Mouse (Mus musculus): Measurements from ENCODE around the gene Cdk14. TPM values are rescaled to one million over a fixed set of nuclear protein-coding genes. Genes with fewer than 3 reads are reported as not detected.

Cdk14 gene
- polyA plus RNA-seq, 1 experiment, result 3.1 TPM

DNA sequence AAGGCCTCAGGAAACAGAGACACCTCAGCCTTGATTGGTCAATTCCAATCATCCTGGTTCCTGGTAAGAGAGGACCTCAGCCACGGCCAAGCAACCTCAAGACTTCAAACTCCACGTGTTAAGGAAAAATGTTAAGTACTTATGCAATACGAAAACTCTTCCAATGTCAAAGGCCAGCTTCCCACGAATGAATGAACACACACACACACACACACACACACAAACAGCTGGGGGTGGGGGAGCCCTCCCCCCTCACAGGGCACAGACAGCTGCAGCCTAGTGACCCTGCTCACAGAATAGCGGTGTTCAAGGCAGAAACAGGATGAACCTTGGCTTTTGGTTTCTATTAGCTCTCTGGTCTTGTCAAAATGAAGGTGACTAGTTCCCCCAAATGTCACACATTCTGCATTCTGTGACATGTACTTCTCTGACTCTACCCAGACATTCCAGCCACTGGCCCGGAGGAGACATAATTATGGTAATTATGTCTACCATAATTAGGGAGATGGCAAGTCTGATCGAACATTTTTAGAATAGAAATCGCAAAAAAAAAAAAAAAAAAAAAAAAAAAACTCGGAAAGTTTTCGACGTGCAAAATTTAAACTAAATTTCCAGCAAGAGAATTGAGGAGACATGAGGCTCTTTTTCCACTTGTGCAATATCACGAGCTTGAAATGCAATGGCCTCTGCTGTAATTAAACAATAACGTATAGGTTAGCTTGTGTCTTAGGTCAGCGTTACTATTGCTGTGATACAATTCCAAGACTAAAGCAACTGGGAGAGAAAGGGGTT lies 54.6 kb downstream of the Cdk14 start:
- no peak overlapping the region for H3K4me3 ChIP-seq (ENCODE audit: control insufficient read depth, low read depth, low read length)
- H3K27me3 ChIP-seq (ENCODE audit: control insufficient read depth, insufficient read depth, low read length), result no peaks in the 10 kb centered on the region
- H3K36me3 ChIP-seq (ENCODE audit: control insufficient read depth, insufficient read depth, low read length), result no peaks in the 10 kb centered on the region
- no peaks in the 10 kb centered on the region for H3K4me1 ChIP-seq (ENCODE audit: control insufficient read depth, insufficient read depth, low read length)
- TF ChIP-seq POLR2A (IDR thresholded peaks at IDR 0.05; ENCODE audit: control insufficient read depth, low read depth, low read length), result no peak
- TF ChIP-seq CTCF (IDR thresholded peaks at IDR 0.05; ENCODE audit: control insufficient read depth, insufficient read depth, insufficient replicate concordance, low read depth, low read length), result no peak
- H3K27ac ChIP-seq (ENCODE audit: control insufficient read depth, insufficient read depth, low read depth, low read length), result no peak overlapping the region

DNA sequence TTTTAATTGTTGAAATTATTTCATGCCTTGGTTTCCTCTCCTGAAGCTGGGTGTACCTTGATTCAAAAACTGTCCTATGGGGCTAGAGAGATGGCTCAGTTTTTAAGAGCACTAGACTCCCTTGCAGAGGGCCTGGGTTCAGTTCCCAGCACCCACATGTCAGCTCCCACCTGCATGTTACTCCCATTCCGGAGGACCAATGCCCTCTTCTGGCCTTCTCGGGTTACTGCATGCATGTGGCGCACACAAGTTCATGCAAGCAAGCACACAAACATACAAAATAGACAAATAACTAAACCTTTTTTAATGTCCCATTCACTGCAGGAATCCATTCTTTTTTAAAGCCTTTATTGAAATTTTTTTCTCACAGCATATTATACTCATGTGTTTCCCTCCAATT lies 58.4 kb downstream of the Cdk14 start:
- H3K27me3 ChIP-seq (ENCODE audit: control insufficient read depth, insufficient read depth, low read length), result no peaks in the 10 kb centered on the region
- no peak overlapping the region for H3K27ac ChIP-seq (ENCODE audit: control insufficient read depth, insufficient read depth, low read depth, low read length)
- H3K4me3 ChIP-seq (ENCODE audit: control insufficient read depth, low read depth, low read length), result no peak overlapping the region
- H3K4me1 ChIP-seq (ENCODE audit: control insufficient read depth, insufficient read depth, low read length), result peaks cover 4% of the 10 kb centered on the region
- TF ChIP-seq POLR2A (IDR thresholded peaks at IDR 0.05; ENCODE audit: control insufficient read depth, low read depth, low read length), result no peak
- TF ChIP-seq CTCF (IDR thresholded peaks at IDR 0.05; ENCODE audit: control insufficient read depth, insufficient read depth, insufficient replicate concordance, low read depth, low read length), result peak; percentile 51; the same call in 1 of the 2 replicates
- H3K36me3 ChIP-seq (ENCODE audit: control insufficient read depth, insufficient read depth, low read length), result no peaks in the 10 kb centered on the region

DNA sequence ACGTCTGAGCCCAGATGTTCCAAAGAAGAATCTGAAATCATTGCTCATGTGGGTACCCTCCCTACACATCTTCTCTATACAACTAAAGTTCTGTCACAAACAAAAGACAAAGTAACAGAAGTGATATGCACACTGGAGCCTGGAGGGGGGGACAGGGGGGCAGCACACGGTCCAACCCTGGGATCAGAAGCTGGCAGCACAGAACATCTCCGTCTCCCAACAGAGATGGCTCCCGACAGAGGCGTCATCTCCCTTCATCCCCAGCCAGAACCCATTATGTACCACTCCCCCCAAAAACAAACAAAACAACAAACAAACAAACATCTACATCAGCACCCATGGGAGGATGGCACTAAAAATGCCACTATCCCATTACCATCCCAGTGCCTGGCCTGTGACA lies 59.8 kb downstream of the Cdk14 start:
- TF ChIP-seq POLR2A (IDR thresholded peaks at IDR 0.05; ENCODE audit: control insufficient read depth, low read depth, low read length), result no peak
- TF ChIP-seq CTCF (IDR thresholded peaks at IDR 0.05; ENCODE audit: control insufficient read depth, insufficient read depth, insufficient replicate concordance, low read depth, low read length), result no peak
- Histone ChIP-seq H3K27me3 (ENCODE audit: control insufficient read depth, insufficient read depth, low read length) (no peaks in the 10 kb centered on the region), H3K4me3 (ENCODE audit: control insufficient read depth, low read depth, low read length) (no peak overlapping the region), H3K4me1 (ENCODE audit: control insufficient read depth, insufficient read depth, low read length) (peaks cover 4% of the 10 kb centered on the region), H3K36me3 (ENCODE audit: control insufficient read depth, insufficient read depth, low read length) (no peaks in the 10 kb centered on the region), H3K27ac (ENCODE audit: control insufficient read depth, insufficient read depth, low read depth, low read length) (no peak overlapping the region)

DNA sequence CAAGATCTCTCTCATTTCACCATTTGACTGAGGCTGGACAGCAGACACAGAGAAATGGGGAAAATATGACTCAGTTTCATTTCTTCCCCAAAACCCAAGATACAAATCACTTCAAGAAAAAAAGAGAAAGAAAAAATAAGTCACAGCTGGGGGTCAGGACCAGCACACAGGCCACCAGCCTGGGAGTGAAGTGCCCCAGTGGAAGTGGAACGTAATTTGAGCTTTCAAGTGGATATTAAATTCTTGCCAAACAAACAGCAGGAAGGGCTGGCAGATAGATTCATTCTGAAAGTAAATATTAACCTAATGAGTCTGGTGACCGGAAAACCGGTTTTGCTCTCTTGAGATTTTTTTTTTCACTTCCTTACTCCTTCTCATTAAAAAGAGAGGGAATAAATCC lies 60.2 kb downstream of the Cdk14 start:
- peaks cover 4% of the 10 kb centered on the region for H3K4me1 ChIP-seq (ENCODE audit: control insufficient read depth, insufficient read depth, low read length)
- TF ChIP-seq POLR2A (IDR thresholded peaks at IDR 0.05; ENCODE audit: control insufficient read depth, low read depth, low read length) (no peak), CTCF (IDR thresholded peaks at IDR 0.05; ENCODE audit: control insufficient read depth, insufficient read depth, insufficient replicate concordance, low read depth, low read length) (no peak)
- H3K36me3 ChIP-seq (ENCODE audit: control insufficient read depth, insufficient read depth, low read length), result no peaks in the 10 kb centered on the region
- no peak overlapping the region for H3K27ac ChIP-seq (ENCODE audit: control insufficient read depth, insufficient read depth, low read depth, low read length)
- H3K4me3 ChIP-seq (ENCODE audit: control insufficient read depth, low read depth, low read length), result no peak overlapping the region
- no peaks in the 10 kb centered on the region for H3K27me3 ChIP-seq (ENCODE audit: control insufficient read depth, insufficient read depth, low read length)

DNA sequence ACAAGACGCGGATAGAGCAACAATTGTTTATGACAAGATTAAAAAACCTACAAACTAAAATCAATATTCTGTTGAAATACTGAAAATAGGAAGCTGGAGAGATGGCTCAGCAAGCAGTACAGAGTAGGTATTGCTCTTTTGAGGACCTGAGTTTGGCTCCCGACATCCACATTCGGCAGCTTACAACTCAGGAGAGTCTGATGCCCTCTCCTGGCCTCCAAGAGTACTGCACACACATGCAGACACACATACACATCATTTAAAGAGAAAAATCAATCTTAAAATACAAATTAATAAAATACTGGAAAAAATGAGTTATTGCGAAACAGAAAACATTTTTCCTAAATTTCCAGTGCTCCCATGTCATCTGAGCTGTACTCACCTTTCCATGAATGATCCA lies 60.7 kb downstream of the Cdk14 start:
- Histone ChIP-seq H3K4me3 (ENCODE audit: control insufficient read depth, low read depth, low read length) (no peak overlapping the region), H3K36me3 (ENCODE audit: control insufficient read depth, insufficient read depth, low read length) (no peaks in the 10 kb centered on the region), H3K4me1 (ENCODE audit: control insufficient read depth, insufficient read depth, low read length) (peaks cover 4% of the 10 kb centered on the region), H3K27me3 (ENCODE audit: control insufficient read depth, insufficient read depth, low read length) (no peaks in the 10 kb centered on the region), H3K27ac (ENCODE audit: control insufficient read depth, insufficient read depth, low read depth, low read length) (no peak overlapping the region)
- TF ChIP-seq POLR2A (IDR thresholded peaks at IDR 0.05; ENCODE audit: control insufficient read depth, low read depth, low read length) (no peak), CTCF (IDR thresholded peaks at IDR 0.05; ENCODE audit: control insufficient read depth, insufficient read depth, insufficient replicate concordance, low read depth, low read length) (peak; percentile 30; the same call in 1 of the 2 replicates)

DNA sequence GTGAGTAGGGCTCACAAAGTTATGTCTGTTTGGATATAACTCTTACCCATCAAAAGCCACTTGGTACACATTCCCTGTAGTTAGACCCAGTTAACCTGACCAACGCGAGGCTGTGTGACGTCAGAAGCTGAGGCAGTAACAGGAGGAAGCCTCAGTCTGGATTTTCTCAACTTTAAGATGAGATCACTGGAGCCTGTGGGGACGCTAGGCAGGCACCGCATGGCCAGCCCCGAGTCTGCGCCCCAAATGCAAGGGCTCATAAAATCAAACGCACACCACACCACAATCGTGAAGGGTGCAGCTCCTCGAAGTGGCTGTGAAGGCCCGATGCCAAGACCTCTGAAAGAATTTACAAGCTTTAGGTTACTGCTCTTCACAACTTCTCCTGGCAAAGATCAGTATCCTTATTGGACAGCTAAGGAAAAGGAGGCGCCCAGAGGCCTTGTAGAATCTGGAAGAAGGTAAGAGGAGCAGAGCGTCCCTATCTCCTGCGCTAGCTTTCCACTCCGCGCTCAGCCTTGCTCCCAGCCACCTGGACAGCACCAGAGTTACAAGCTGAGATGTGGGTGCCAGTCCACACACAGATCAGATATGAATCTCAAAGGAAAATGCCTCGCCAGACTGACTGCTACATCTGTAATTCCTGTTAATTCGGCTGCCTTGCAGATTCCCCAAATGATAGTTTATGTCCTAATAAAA lies 61.9 kb downstream of the Cdk14 start:
- peak overlapping the region; percentile 4 for H3K4me3 ChIP-seq (ENCODE audit: control insufficient read depth, low read depth, low read length)

DNA sequence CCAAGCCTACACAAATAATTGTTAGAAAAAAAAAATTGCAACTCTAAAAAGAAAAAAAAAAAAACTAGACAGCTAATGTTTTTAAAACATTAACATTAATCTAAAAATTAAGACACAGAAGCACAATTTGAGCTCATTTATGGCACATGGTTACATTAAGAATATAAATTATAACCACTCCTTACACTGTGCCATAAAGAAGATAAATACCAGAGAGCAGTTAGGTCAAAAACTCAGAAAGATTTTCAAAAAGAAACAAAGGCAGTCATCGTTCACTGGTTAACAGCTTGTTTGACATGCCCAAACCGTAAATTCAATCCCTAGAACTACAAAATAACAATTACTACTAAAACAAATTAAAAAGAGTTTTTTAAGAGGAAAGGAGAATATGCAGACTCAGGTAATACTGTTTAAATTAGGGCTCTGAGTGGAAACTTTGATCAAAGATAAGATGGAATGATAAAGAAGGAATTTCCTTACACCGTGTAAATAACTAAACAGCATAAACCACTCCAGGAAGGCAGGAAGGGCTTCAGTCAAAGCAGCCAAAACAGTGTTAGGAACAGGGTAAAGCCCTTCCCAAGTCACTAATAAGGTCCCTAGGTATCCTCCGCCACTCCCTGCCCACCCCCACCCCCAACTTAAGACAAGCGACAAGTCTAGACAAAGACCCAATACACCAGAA lies 65.3 kb downstream of the Cdk14 start:
- Histone ChIP-seq H3K4me3 (ENCODE audit: control insufficient read depth, low read depth, low read length) (no peak overlapping the region), H3K36me3 (ENCODE audit: control insufficient read depth, insufficient read depth, low read length) (no peaks in the 10 kb centered on the region), H3K27me3 (ENCODE audit: control insufficient read depth, insufficient read depth, low read length) (no peaks in the 10 kb centered on the region), H3K4me1 (ENCODE audit: control insufficient read depth, insufficient read depth, low read length) (peaks cover 4% of the 10 kb centered on the region), H3K27ac (ENCODE audit: control insufficient read depth, insufficient read depth, low read depth, low read length) (no peak overlapping the region)
- TF ChIP-seq CTCF (IDR thresholded peaks at IDR 0.05; ENCODE audit: control insufficient read depth, insufficient read depth, insufficient replicate concordance, low read depth, low read length), result no peak
- TF ChIP-seq POLR2A (IDR thresholded peaks at IDR 0.05; ENCODE audit: control insufficient read depth, low read depth, low read length), result no peak

More for the DNA sequence above, 61.9 kb downstream of the Cdk14 start:
- no peaks in the 10 kb centered on the region for H3K27me3 ChIP-seq (ENCODE audit: control insufficient read depth, insufficient read depth, low read length)
- no peak overlapping the region for H3K27ac ChIP-seq (ENCODE audit: control insufficient read depth, insufficient read depth, low read depth, low read length)
- no peak for TF ChIP-seq POLR2A (IDR thresholded peaks at IDR 0.05; ENCODE audit: control insufficient read depth, low read depth, low read length)
- no peaks in the 10 kb centered on the region for H3K36me3 ChIP-seq (ENCODE audit: control insufficient read depth, insufficient read depth, low read length)
- peaks cover 4% of the 10 kb centered on the region for H3K4me1 ChIP-seq (ENCODE audit: control insufficient read depth, insufficient read depth, low read length)

Measured in testis, adult 2 months (tissue).